Mouse (Mus musculus): ENCODE data around the gene Ctnnbl1. TPM values are rescaled to one million over a fixed set of nuclear protein-coding genes. Genes with fewer than 3 reads are reported as not detected.

The Ctnnbl1 gene
- total and polyA plus RNA-seq, 3 experiments = 6.7 to 10.7 (median 10.1) TPM

DNA sequence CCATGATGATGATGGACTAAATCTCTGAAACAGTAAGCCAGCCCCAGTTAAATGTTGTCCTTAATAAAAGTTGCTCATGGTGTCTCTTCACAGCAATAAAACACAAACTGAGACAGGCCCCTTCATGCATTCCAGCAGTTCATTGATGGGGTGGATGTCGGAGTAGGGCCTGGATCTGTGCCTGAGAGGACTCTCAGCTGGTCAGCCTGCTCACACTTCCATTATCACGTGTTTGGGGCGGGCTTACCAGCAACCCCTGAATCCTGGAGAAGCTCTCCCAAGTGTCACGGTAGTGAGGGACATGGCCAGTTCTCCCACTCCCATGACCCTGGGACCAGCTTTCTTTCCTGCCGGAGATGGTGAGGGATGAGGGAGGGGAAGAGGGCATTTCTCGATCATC lies 24.5 kb upstream of the Ctnnbl1 start:
- no peak overlapping the region for H3K4me3 ChIP-seq
- H3K79me2 ChIP-seq (replicated peaks; ENCODE audit: control insufficient read depth, insufficient read depth, low read length) = no peaks in the 10 kb centered on the region
- H3K27ac ChIP-seq = no peak overlapping the region
- H3K4me1 ChIP-seq (ENCODE audit: control insufficient read depth, insufficient read depth, low read length) = no peaks in the 10 kb centered on the region
- intact Hi-C loops (cut with DNase I) = no loop called here
- no peak for DNase-seq
- TF ChIP-seq POLR2A (IDR thresholded peaks at IDR 0.05; ENCODE audit: insufficient read depth, low read depth, low read length) = no peak
- TF ChIP-seq EP300 (IDR thresholded peaks at IDR 0.05; ENCODE audit: insufficient read depth, low read depth, low read length) = no peak
- no peak for TF ChIP-seq CTCF (IDR thresholded peaks at IDR 0.05)
- H3K27me3 ChIP-seq (ENCODE audit: control insufficient read depth, insufficient read depth, low read length) = no peaks in the 10 kb centered on the region
- no peaks in the 10 kb centered on the region for H3K36me3 ChIP-seq (ENCODE audit: control insufficient read depth, insufficient read depth, low read length)
- 55% methylated on average over 6 of the region's 6 CpGs for WGBS
- H3K9ac ChIP-seq (ENCODE audit: low read depth, low read length) = no peak overlapping the region

DNA sequence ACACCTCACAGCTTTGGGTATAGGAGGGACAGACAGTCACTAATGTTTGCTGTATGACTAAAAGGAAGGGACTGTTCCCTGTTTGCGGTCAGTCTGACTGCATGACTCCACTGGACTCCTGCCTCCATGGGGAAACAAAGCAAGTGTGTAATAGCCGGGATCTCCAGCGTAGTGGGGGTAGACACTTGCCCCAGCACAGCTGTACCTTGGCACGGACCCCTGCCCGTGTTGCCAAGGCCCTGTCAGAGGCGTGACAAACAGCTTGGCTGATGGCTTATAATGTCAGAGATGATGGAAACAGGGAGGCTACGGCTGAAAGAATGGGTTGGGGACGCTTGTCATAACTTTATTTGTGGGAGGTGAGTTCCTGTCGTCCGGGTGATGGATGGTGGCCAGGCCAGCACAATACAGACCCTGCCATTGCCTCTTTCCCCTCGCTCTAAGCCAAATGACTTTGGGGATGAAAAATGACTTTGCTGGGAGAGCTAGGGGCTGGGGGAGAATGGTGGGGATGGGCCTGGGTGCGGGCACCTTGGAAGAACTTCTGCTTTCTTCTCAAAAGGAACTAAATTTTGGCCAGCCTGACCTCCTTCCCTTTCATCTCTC lies 21.5 kb upstream of the Ctnnbl1 start:
- Histone ChIP-seq H3K27ac (no peak overlapping the region), H3K27me3 (ENCODE audit: control insufficient read depth, insufficient read depth, low read length) (no peaks in the 10 kb centered on the region), H3K4me3 (no peak overlapping the region), H3K36me3 (ENCODE audit: control insufficient read depth, insufficient read depth, low read length) (no peaks in the 10 kb centered on the region), H3K79me2 (replicated peaks; ENCODE audit: control insufficient read depth, insufficient read depth, low read length) (no peaks in the 10 kb centered on the region), H3K4me1 (ENCODE audit: control insufficient read depth, insufficient read depth, low read length) (no peaks in the 10 kb centered on the region), H3K9ac (ENCODE audit: low read depth, low read length) (no peak overlapping the region)
- TF ChIP-seq POLR2A (IDR thresholded peaks at IDR 0.05; ENCODE audit: insufficient read depth, low read depth, low read length) = no peak
- WGBS = 41% methylated on average over 12 of the region's 12 CpGs
- peak in 1 of 2 experiments; percentile 27 for DNase-seq
- intact Hi-C loops (cut with DNase I) = no loop called here

DNA sequence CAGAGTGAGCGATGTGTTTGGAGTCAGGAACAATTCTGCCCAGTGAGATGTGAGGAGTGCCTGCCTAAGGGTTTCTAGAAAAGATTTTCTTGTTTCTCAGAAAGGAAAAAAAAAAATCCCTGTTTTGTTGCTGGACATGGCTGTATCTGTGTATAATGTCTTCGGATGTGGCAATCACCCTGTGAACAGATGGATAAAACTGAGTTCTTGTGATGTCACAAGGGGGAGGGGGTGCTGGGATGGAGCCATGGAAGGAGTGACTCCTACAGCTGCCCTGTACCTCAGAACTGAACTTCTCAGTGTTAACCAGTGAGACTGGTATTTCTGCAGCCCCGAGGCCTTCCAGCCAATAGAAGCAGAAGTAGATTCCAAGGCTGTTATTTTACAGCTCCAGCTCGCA lies 18.8 kb upstream of the Ctnnbl1 start:
- no peak for DNase-seq
- no peaks in the 10 kb centered on the region for H3K36me3 ChIP-seq (ENCODE audit: control insufficient read depth, insufficient read depth, low read length)
- TF ChIP-seq EP300 (IDR thresholded peaks at IDR 0.05; ENCODE audit: insufficient read depth, low read depth, low read length) (no peak), POLR2A (IDR thresholded peaks at IDR 0.05; ENCODE audit: insufficient read depth, low read depth, low read length) (no peak), CTCF (IDR thresholded peaks at IDR 0.05) (no peak)
- H3K27me3 ChIP-seq (ENCODE audit: control insufficient read depth, insufficient read depth, low read length) = no peaks in the 10 kb centered on the region
- no peak overlapping the region for H3K27ac ChIP-seq
- no peaks in the 10 kb centered on the region for H3K79me2 ChIP-seq (replicated peaks; ENCODE audit: control insufficient read depth, insufficient read depth, low read length)
- no peaks in the 10 kb centered on the region for H3K4me1 ChIP-seq (ENCODE audit: control insufficient read depth, insufficient read depth, low read length)
- intact Hi-C loops (cut with DNase I) = no loop called here
- H3K4me3 ChIP-seq = no peak overlapping the region
- 60% methylated on average over 4 of the region's 4 CpGs for WGBS
- H3K9ac ChIP-seq (ENCODE audit: low read depth, low read length) = no peak overlapping the region

DNA sequence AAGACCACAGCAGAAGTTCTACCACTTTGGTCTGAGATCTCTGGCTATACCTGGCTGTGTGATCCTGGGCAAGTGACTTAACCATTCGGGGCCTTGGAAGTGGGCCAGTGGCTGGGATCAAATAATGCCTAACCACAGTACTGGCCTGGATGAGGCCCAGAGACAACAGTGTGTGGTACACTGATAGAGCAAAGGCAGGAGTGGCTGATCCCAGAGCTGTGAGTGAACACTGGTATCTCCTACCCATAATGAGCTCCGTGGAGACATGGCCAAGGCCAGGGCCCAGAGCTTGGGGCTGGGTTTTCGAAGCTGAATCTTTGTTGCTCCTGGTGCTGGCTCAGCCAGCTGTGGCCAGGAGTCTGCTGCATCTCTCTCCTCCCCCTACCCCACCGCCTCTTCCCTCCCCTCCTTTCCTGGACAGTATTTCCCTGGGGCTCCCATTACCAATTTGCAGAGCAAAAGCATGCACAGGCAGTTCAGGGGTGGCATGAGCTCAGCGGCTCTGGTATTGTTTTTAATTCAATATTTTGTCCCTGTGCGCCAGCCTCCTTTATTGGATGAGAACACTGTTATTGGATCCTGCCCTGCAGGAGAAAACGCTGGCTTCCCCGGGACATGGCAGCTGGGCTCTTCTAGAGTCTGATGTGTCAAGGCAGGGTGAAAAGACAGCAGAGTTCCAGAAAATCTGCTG lies 13.2 kb upstream of the Ctnnbl1 start:
- Histone ChIP-seq H3K4me1 (ENCODE audit: control insufficient read depth, insufficient read depth, low read length) (no peaks in the 10 kb centered on the region), H3K27me3 (ENCODE audit: control insufficient read depth, insufficient read depth, low read length) (no peaks in the 10 kb centered on the region), H3K4me3 (no peak overlapping the region), H3K79me2 (replicated peaks; ENCODE audit: control insufficient read depth, insufficient read depth, low read length) (no peaks in the 10 kb centered on the region), H3K9ac (ENCODE audit: low read depth, low read length) (no peak overlapping the region), H3K36me3 (ENCODE audit: control insufficient read depth, insufficient read depth, low read length) (no peaks in the 10 kb centered on the region), H3K27ac (no peak overlapping the region)
- TF ChIP-seq POLR2A (IDR thresholded peaks at IDR 0.05; ENCODE audit: insufficient read depth, low read depth, low read length) (no peak), EP300 (IDR thresholded peaks at IDR 0.05; ENCODE audit: insufficient read depth, low read depth, low read length) (no peak), CTCF (IDR thresholded peaks at IDR 0.05) (no peak)
- WGBS = 70% methylated on average over 8 of the region's 8 CpGs
- no peak for DNase-seq
- intact Hi-C loops (cut with DNase I) = no loop called here

DNA sequence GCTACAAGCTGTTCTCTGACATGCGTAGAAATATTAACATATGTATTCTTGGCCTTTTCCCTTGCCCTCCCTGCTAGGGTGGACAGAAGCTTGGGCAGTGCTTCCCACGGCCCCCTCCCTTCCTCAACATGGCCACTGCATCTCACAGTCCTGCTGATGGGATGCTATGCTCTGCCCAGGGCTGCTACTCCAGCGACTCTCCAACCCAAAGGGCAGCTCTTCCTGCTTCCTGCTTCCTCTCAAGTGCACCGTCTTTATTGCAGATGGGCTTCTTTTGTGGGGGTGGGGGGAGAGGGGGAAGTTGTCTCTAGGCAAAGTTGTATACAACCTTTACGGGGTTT lies 12.7 kb upstream of the Ctnnbl1 start:
- DNase-seq = no peak
- no peaks in the 10 kb centered on the region for H3K36me3 ChIP-seq (ENCODE audit: control insufficient read depth, insufficient read depth, low read length)

DNA sequence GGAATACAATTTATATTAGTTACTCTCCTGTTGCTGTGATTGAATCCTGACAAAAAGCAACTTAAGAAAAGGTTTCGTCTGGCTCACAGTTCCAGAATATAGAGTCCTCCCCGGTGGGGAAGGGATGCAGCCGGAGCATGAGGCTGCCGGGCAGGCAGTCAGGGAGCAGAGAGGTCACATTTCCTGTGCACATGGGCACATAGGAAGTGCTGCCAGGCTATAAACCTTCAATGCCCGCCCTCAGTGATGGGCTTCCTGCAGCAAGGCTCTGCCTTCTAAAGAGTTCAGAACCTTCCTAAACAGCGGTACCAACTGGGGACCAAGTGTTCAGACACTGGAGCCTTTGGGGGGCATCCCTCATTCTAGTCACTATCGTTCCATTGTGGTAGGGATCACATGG lies 7.4 kb downstream of the Ctnnbl1 start:
- DNase-seq = peak in 1 of 2 experiments; percentile 20
- Histone ChIP-seq H3K36me3 (ENCODE audit: control insufficient read depth, insufficient read depth, low read length) (no peaks in the 10 kb centered on the region), H3K9ac (ENCODE audit: low read depth, low read length) (no peak overlapping the region), H3K27ac (no peak overlapping the region), H3K4me1 (ENCODE audit: control insufficient read depth, insufficient read depth, low read length) (no peaks in the 10 kb centered on the region), H3K79me2 (replicated peaks; ENCODE audit: control insufficient read depth, insufficient read depth, low read length) (peaks cover 2% of the 10 kb centered on the region; the same call in 1 of the 2 replicates), H3K27me3 (ENCODE audit: control insufficient read depth, insufficient read depth, low read length) (no peaks in the 10 kb centered on the region), H3K4me3 (no peak overlapping the region)
- intact Hi-C loops (cut with DNase I) = no loop called here
- no peak for TF ChIP-seq EP300 (IDR thresholded peaks at IDR 0.05; ENCODE audit: insufficient read depth, low read depth, low read length)
- no peak for TF ChIP-seq CTCF (IDR thresholded peaks at IDR 0.05)
- TF ChIP-seq POLR2A (IDR thresholded peaks at IDR 0.05; ENCODE audit: insufficient read depth, low read depth, low read length) = no peak
- 59% methylated on average over 7 of the region's 7 CpGs for WGBS

More for the DNA sequence above, 12.7 kb upstream of the Ctnnbl1 start:
- WGBS = 45% methylated on average over 5 of the region's 5 CpGs
- Histone ChIP-seq H3K9ac (ENCODE audit: low read depth, low read length) (no peak overlapping the region), H3K4me1 (ENCODE audit: control insufficient read depth, insufficient read depth, low read length) (no peaks in the 10 kb centered on the region), H3K27me3 (ENCODE audit: control insufficient read depth, insufficient read depth, low read length) (no peaks in the 10 kb centered on the region), H3K27ac (no peak overlapping the region), H3K4me3 (no peak overlapping the region), H3K79me2 (replicated peaks; ENCODE audit: control insufficient read depth, insufficient read depth, low read length) (no peaks in the 10 kb centered on the region)
- TF ChIP-seq CTCF (IDR thresholded peaks at IDR 0.05) (no peak), POLR2A (IDR thresholded peaks at IDR 0.05; ENCODE audit: insufficient read depth, low read depth, low read length) (no peak), EP300 (IDR thresholded peaks at IDR 0.05; ENCODE audit: insufficient read depth, low read depth, low read length) (no peak)
- intact Hi-C loops (cut with DNase I) = no loop called here

All from heart, adult 2 months (tissue).